Mouse (Mus musculus): ENCODE data around the gene Ppm1b.

DNA sequence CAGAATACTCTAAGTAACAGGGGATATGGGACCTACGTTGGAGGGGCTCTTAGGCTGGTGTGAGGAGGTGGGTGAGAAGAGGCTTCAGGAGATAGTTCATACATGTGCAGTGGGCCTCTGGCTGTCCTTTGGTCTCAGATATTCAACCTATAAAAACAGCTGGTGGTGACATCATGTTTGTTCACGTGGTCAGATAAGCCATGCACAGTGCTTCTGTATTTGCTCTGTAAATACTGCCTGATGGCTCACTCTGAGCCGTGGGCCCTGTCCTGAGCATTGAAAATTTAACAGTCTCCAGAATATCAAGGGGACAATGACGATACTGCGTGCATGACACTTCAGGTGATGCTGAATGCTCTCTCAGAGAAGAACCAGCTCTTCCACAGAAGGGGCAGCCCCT is 81.3 kb downstream of the Ppm1b start:
- TF ChIP-seq CTCF (IDR thresholded peaks at IDR 0.05): no peak
- TF ChIP-seq EP300 (IDR thresholded peaks at IDR 0.05): no peak
